ENCODE assay signal across 37 mouse cellular contexts in genomic region chr19:11343147-11343546, GRCm38 (mm10). TPM values are rescaled to one million over a fixed set of nuclear protein-coding genes. Genes with fewer than 3 reads are reported as not detected.
"Had no signal": no experiment of that assay in that cellular context is flagged by ENCODE, and none has a peak within 500 bp of the region (broad histone marks: within the 10 kb centered on the region; RNA-seq: fewer than 3 reads in every experiment).

No protein-coding gene starts in this region.

- H3K4me3 ChIP-seq: gastrocnemius, adult 2 months; heart, adult 2 months; heart, embryonic 13.5 days; heart, embryonic 15.5 days; intestine, embryonic 15.5 days; layer of hippocampus, adult 2 months; left cerebral cortex, adult 2 months; limb, embryonic 10.5 days; limb, embryonic 12.5 days had no signal

- H3K4me2 ChIP-seq: heart, embryonic 11.5 days; heart, embryonic 13.5 days; heart, embryonic 15.5 days; hindbrain, embryonic 14.5 days; intestine, embryonic 15.5 days; limb, embryonic 12.5 days; liver, embryonic 11.5 days had no signal

- H3K4me1 ChIP-seq: heart, embryonic 13.5 days; heart, embryonic 15.5 days; intestine, embryonic 15.5 days; limb, embryonic 10.5 days had no signal

- ATAC-seq: hindbrain, embryonic 16.5 days; inflammation-experienced regulatory T-cells, adult 6 months; intestine, embryonic 15.5 days; intestine, postnatal 0 days had no signal

- H3K9ac ChIP-seq: heart, embryonic 13.5 days; heart, embryonic 15.5 days; hindbrain, embryonic 14.5 days; intestine, embryonic 15.5 days; limb, embryonic 12.5 days had no signal

- H3K9me3 ChIP-seq: heart, embryonic 13.5 days; heart, embryonic 15.5 days; intestine, embryonic 15.5 days; limb, embryonic 10.5 days; limb, embryonic 12.5 days had no signal

- H3K36me3 ChIP-seq: heart, embryonic 13.5 days; heart, embryonic 15.5 days; intestine, embryonic 15.5 days; limb, embryonic 10.5 days; limb, embryonic 12.5 days had no signal

- H3K27me3 ChIP-seq: heart, embryonic 13.5 days; heart, embryonic 15.5 days; intestine, embryonic 15.5 days; limb, embryonic 12.5 days had no signal

- H3K27ac ChIP-seq: gastrocnemius, adult 2 months; heart, adult 2 months; heart, embryonic 13.5 days; heart, embryonic 15.5 days; hindbrain, embryonic 14.5 days; intestine, embryonic 15.5 days; layer of hippocampus, adult 2 months; left cerebral cortex, adult 2 months; limb, embryonic 10.5 days; limb, embryonic 12.5 days had no signal

- DNase-seq: gastrocnemius, adult 2 months; gastrocnemius, postnatal 10 days; gastrocnemius, postnatal 25 days; heart, adult 11 months; heart, adult 2 months; heart, postnatal 14 days; heart, postnatal 36 days; kidney, adult 18-20 months; kidney, adult 8-10 months; kidney, postnatal 10 days; kidney, postnatal 4 days; liver had no signal

RNA-seq across cellular contexts. Expression of gene Ms4a7, which starts 7.2 kb away (rescaled TPM):
- total RNA-seq: hematopoietic stem cell, adult 5-6 weeks; layer of hippocampus, postnatal 10 days; layer of hippocampus, postnatal 25 days had no signal

RNA-seq across cellular contexts. Expression of gene Ms4a14, which starts 28.9 kb away (rescaled TPM):
- total RNA-seq: gastrocnemius, adult 2 months; heart, adult 2 months; hematopoietic stem cell, adult 5-6 weeks; layer of hippocampus, postnatal 10 days; layer of hippocampus, postnatal 25 days; left cerebral cortex, adult 2 months; left cerebral cortex, postnatal 14 days had no signal
- polyA plus RNA-seq: heart, embryonic 11.5 days; heart, embryonic 13.5 days; hindbrain, embryonic 16.5 days; inflammation-experienced regulatory T-cells, adult 6 months; intestine, embryonic 15.5 days; limb, embryonic 10.5 days; limb, embryonic 12.5 days; liver, embryonic 11.5 days had no signal

RNA-seq across cellular contexts. Expression of gene Ms4a4a, which starts 32.2 kb away (rescaled TPM):
- total RNA-seq: hematopoietic stem cell, adult 5-6 weeks had no signal

RNA-seq across cellular contexts. Expression of gene Ms4a5, which starts 59.5 kb away (rescaled TPM):
- total RNA-seq: gastrocnemius, adult 2 months; gastrocnemius, postnatal 10 days; gastrocnemius, postnatal 25 days; gastrocnemius, postnatal 4 days; heart, adult 2 months; heart, postnatal 14 days; heart, postnatal 36 days; hematopoietic stem cell, adult 5-6 weeks; layer of hippocampus, adult 2 months; layer of hippocampus, postnatal 10 days; layer of hippocampus, postnatal 25 days; left cerebral cortex, adult 2 months; left cerebral cortex, postnatal 14 days; left cerebral cortex, postnatal 36 days had no signal
- polyA plus RNA-seq: frontal cortex, adult 2 months; heart, adult 2 months; heart, embryonic 11.5 days; heart, embryonic 13.5 days; heart, embryonic 15.5 days; heart, postnatal 0 days; hindbrain, embryonic 11.5 days; hindbrain, embryonic 14.5 days; hindbrain, embryonic 16.5 days; inflammation-experienced regulatory T-cells, adult 6 months; intestine, embryonic 15.5 days; kidney, embryonic 14.5 days; kidney, embryonic 16.5 days; limb, embryonic 10.5 days; limb, embryonic 12.5 days; limb, embryonic 14.5 days; liver, embryonic 11.5 days had no signal
